Mouse (Mus musculus) forebrain, postnatal 0 days (tissue): ENCODE results near the gene Togaram2. TPM values are rescaled to one million over a fixed set of nuclear protein-coding genes. Genes with fewer than 3 reads are reported as not detected.

Source experiments
- ATAC-seq: fragments of 200-750 bp; cut with Nextera tagmentation; 2 replicates; pipeline ENCODE4 v1.8.0; 2017; ENCODE audit warnings: mild to moderate bottlenecking, moderate library complexity
- DNase-seq: peaks from one replicate; pipeline ENCODE4 v3.0.0-alpha.2; 2015
- H3K27ac ChIP-seq: fragments of 300-500 bp; sonication (generic); 2 replicates; pipeline ENCODE4 v1.5.1; 2014; ENCODE audit warnings: low read depth, mild to moderate bottlenecking, antibody characterized with exemption, low read length, moderate library complexity, mixed read lengths
- H3K27me3 ChIP-seq: fragments of 300-500 bp; sonication (generic); 2 replicates; pipeline ENCODE4 v1.6.1; 2014; ENCODE audit warnings: mild to moderate bottlenecking, low read length, mixed read lengths; ENCODE audit not compliant: insufficient read depth
- H3K36me3 ChIP-seq: fragments of 300-500 bp; sonication (generic); 2 replicates; pipeline ENCODE4 v1.6.1; 2014; ENCODE audit warnings: mild to moderate bottlenecking, moderate library complexity; ENCODE audit not compliant: insufficient read depth
- H3K4me1 ChIP-seq: fragments of 300-500 bp; sonication (generic); 2 replicates; pipeline ENCODE4 v1.6.1; 2014; ENCODE audit warnings: antibody characterized with exemption; ENCODE audit not compliant: insufficient read depth
- H3K4me2 ChIP-seq: fragments of 300-500 bp; sonication (generic); 2 replicates; pipeline ENCODE4 v1.6.1; 2014; ENCODE audit warnings: low read depth, mild to moderate bottlenecking, moderate library complexity
- H3K4me3 ChIP-seq: fragments of 300-500 bp; sonication (generic); 2 replicates; pipeline ENCODE4 v1.5.1; 2014; ENCODE audit warnings: low read depth, low read length, mixed read lengths
- H3K9ac ChIP-seq: fragments of 300-500 bp; sonication (generic); 2 replicates; pipeline ENCODE4 v1.6.1; 2014; ENCODE audit warnings: mild to moderate bottlenecking
- H3K9me3 ChIP-seq: fragments of 300-500 bp; sonication (generic); 2 replicates; pipeline ENCODE4 v1.6.1; 2016; ENCODE audit warnings: low read length
- CTCF ChIP-seq: sonication (generic); IDR thresholded peaks from 2 replicates; pipeline ENCODE4 v1.5.1; 2016; ENCODE audit warnings: antibody characterized with exemption, control low read depth, low read depth
- WGBS: fragments of 180-500 bp; shearing (Covaris S2); extraction: QIAGEN DNeasy Blood & Tissue Kit; methylation state at CpG from one replicate; pipeline ENCODE4 v1.1.7; 2014; 5-methylcytosine and 5-hydroxymethylcytosine counted together
- polyA plus RNA-seq: library from polyadenylated mRNA; unstranded; fragments of >200 nt; fragmentation: Nextera tagmentation; extraction: Ambion mirVana; gene quantifications from 2 replicates; pipeline ENCODE4 v1.2.1, GENCODE M21; 2015
- total RNA-seq: library from RNA; depleted of rRNA; stranded (reverse); fragments of >200 nt; gene quantifications from 2 replicates; pipeline ENCODE4 v1.2.3, GENCODE M21; 2014; rRNA removed

Togaram2 gene
- total and polyA plus RNA-seq, 2 experiments from 2014 or later: 1.3 to 4.0 TPM

GRCm38 (mm10) chr17:71778696-71779095 lies 105.6 kb downstream of the Togaram2 start:
- Histone ChIP-seq H3K4me3 (no peak overlapping the region), H3K36me3 (no peaks in the 10 kb centered on the region), H3K4me1 (no peaks in the 10 kb centered on the region), H3K9ac (no peak overlapping the region), H3K9me3 (no peaks in the 10 kb centered on the region; the same call in 1 of the 2 replicates), H3K4me2 (no peak overlapping the region), H3K27me3 (no peaks in the 10 kb centered on the region), H3K27ac (no peak overlapping the region)
- 78% methylated on average over 3 of the region's 3 CpGs for WGBS
- peak; percentile 20 for TF ChIP-seq CTCF
- DNase-seq (no peak), ATAC-seq (no peak)

Other genes with a start within 250 kb of the Togaram2 start
- gene Gm4707, start 213.3 kb upstream of the Togaram2 start, total RNA-seq: 1.2 and 2.8 TPM in 2 replicates
- 0.65 and 2.1 TPM in 2 replicates for gene Gm4707, start 213.3 kb upstream of the Togaram2 start, polyA plus RNA-seq
- gene Smchd1, start 197.9 kb upstream of the Togaram2 start, total RNA-seq: 52.2 and 58.7 TPM in 2 replicates
- 24.8 and 35.4 TPM in 2 replicates for gene Smchd1, start 197.9 kb upstream of the Togaram2 start, polyA plus RNA-seq
- gene Ndc80, start 146.4 kb upstream of the Togaram2 start, total RNA-seq: 3.2 and 4.0 TPM in 2 replicates
- gene Ndc80, start 146.4 kb upstream of the Togaram2 start, polyA plus RNA-seq: 4.8 and 5.7 TPM in 2 replicates
- gene Spdya, start 121.2 kb upstream of the Togaram2 start, total RNA-seq: 0.77 and 1.1 TPM in 2 replicates
- 2.1 and 2.2 TPM in 2 replicates for gene Spdya, start 121.2 kb upstream of the Togaram2 start, polyA plus RNA-seq
- gene Wdr43, start 57.4 kb upstream of the Togaram2 start, total RNA-seq: 48.8 and 50.1 TPM in 2 replicates
- 32.3 and 39.6 TPM in 2 replicates for gene Wdr43, start 57.4 kb upstream of the Togaram2 start, polyA plus RNA-seq
- not detected in 2 replicates for gene Pcare, start 79.6 kb downstream of the Togaram2 start, total RNA-seq
- 0.03 TPM in 1 of 2 replicates, not detected in the other for gene Pcare, start 79.6 kb downstream of the Togaram2 start, polyA plus RNA-seq
- gene Clip4, start 95.2 kb downstream of the Togaram2 start, total RNA-seq: 12.5 and 14.9 TPM in 2 replicates
- 7.8 and 11.7 TPM in 2 replicates for gene Clip4, start 95.2 kb downstream of the Togaram2 start, polyA plus RNA-seq